In the genomic region with DNA sequence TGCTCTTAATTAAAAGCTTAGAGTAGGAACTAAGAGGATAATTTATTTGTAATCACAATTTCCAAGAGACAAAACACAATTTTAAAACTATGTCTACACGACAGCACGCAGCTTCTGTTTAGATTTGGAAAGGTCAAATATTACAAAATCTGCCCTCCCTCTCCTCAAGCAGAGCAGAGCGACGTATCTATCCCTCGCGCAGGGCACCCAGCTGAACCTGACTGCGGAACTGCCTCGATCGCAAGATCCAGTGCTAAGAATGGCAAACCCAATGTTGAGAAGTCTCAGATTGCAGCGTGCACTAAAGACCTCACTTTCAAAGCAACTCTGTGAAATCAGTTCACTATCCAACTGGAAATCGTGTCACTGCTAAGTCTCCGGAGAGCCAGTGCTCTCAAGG, we compare ENCODE assay signal across 7 mouse cellular contexts. TPM values are rescaled to one million over a fixed set of nuclear protein-coding genes. Genes with fewer than 3 reads are reported as not detected.
DNase-seq lines count a peak whose midpoint lies in the region; ATAC-seq and TF ChIP-seq lines count a peak whose summit lies in the region.

No protein-coding gene starts in this region.

- no peaks in the 10 kb centered on the region for H3K9me3 ChIP-seq in lung, embryonic 15.5 days
- H3K9me3 ChIP-seq in forebrain, embryonic 15.5 days: no peaks in the 10 kb centered on the region
- no peaks in the 10 kb centered on the region for H3K9me3 ChIP-seq in limb, embryonic 14.5 days (ENCODE audit: control insufficient read depth, low read length)
- H3K9me3 ChIP-seq in stomach, embryonic 14.5 days (ENCODE audit: control insufficient read depth, low read depth, low read length): no peaks in the 10 kb centered on the region

- peaks cover 32% of the 10 kb centered on the region for H3K4me1 ChIP-seq in lung, embryonic 15.5 days
- peaks cover 32% of the 10 kb centered on the region for H3K4me1 ChIP-seq in forebrain, embryonic 15.5 days
- peaks cover 23% of the 10 kb centered on the region for H3K4me1 ChIP-seq in limb, embryonic 14.5 days (ENCODE audit: control insufficient read depth, insufficient read depth, low read length)
- H3K4me1 ChIP-seq in stomach, embryonic 14.5 days (ENCODE audit: control insufficient read depth, insufficient read depth, low read length): peaks cover 20% of the 10 kb centered on the region

- H3K36me3 ChIP-seq in lung, embryonic 15.5 days: no peaks in the 10 kb centered on the region
- H3K36me3 ChIP-seq in forebrain, embryonic 15.5 days: no peaks in the 10 kb centered on the region
- H3K36me3 ChIP-seq in limb, embryonic 14.5 days (ENCODE audit: control insufficient read depth, insufficient read depth, low read length): no peaks in the 10 kb centered on the region
- H3K36me3 ChIP-seq in stomach, embryonic 14.5 days (ENCODE audit: control insufficient read depth, insufficient read depth, low read length): no peaks in the 10 kb centered on the region

- DNase-seq in lung, postnatal 36 days: no peak
- DNase-seq in limb, embryonic 14.5 days (ENCODE audit: low spot score): no peak
- no peak for DNase-seq in layer of hippocampus, adult 9-11 months
- no peak for DNase-seq in Muller cell, postnatal 12 days (ENCODE audit: inconsistent ontology term)

- H3K4me2 ChIP-seq in lung, embryonic 15.5 days: peak overlapping the region; percentile 88
- peak overlapping the region; percentile 78 for H3K4me2 ChIP-seq in forebrain, embryonic 15.5 days (replicated peaks)
- peak overlapping the region; percentile 90 for H3K4me2 ChIP-seq in limb, embryonic 14.5 days (replicated peaks; ENCODE audit: low read depth, low read length, severe bottlenecking)
- H3K4me2 ChIP-seq in stomach, embryonic 14.5 days (replicated peaks; ENCODE audit: low read depth, low read length): peak overlapping the region; percentile 86

- 20% methylated on average over 12 of the region's 12 CpGs for WGBS in lung, embryonic 15.5 days
- 76% methylated on average over 12 of the region's 12 CpGs for WGBS in forebrain, embryonic 15.5 days
- 71% methylated on average over 12 of the region's 12 CpGs for WGBS in limb, embryonic 14.5 days
- WGBS in stomach, embryonic 14.5 days: 44% methylated on average over 12 of the region's 12 CpGs

- no peaks in the 10 kb centered on the region for H3K27me3 ChIP-seq in lung, embryonic 15.5 days
- H3K27me3 ChIP-seq in forebrain, embryonic 15.5 days: no peaks in the 10 kb centered on the region
- H3K27me3 ChIP-seq in limb, embryonic 14.5 days (ENCODE audit: control insufficient read depth, insufficient read depth, low read length): no peaks in the 10 kb centered on the region
- H3K27me3 ChIP-seq in stomach, embryonic 14.5 days (ENCODE audit: control insufficient read depth, insufficient read depth, low read length): no peaks in the 10 kb centered on the region

- peak overlapping the region; percentile 78 for H3K4me3 ChIP-seq in lung, embryonic 15.5 days
- peak overlapping the region; percentile 100 for H3K4me3 ChIP-seq in forebrain, embryonic 15.5 days
- peak overlapping the region; percentile 97 for H3K4me3 ChIP-seq in limb, embryonic 14.5 days (replicated peaks; ENCODE audit: low read length)
- H3K4me3 ChIP-seq in stomach, embryonic 14.5 days (ENCODE audit: low read depth, low read length): peak overlapping the region; percentile 98

- H3K9ac ChIP-seq in lung, embryonic 15.5 days: peak overlapping the region; percentile 93
- H3K9ac ChIP-seq in forebrain, embryonic 15.5 days (replicated peaks): peak overlapping the region; percentile 94
- peak overlapping the region; percentile 86 for H3K9ac ChIP-seq in limb, embryonic 14.5 days (ENCODE audit: low read depth, low read length, severe bottlenecking)
- H3K9ac ChIP-seq in stomach, embryonic 14.5 days (replicated peaks; ENCODE audit: low read depth, low read length): no peak overlapping the region

- H3K27ac ChIP-seq in lung, embryonic 15.5 days: peak overlapping the region; percentile 93; the same call in 1 of the 2 replicates
- H3K27ac ChIP-seq in forebrain, embryonic 15.5 days (replicated peaks): no peak overlapping the region
- H3K27ac ChIP-seq in limb, embryonic 14.5 days (replicated peaks; ENCODE audit: low read depth, low read length): no peak overlapping the region
- no peak overlapping the region for H3K27ac ChIP-seq in stomach, embryonic 14.5 days (ENCODE audit: low read length)

- ATAC-seq in lung, embryonic 15.5 days (ENCODE audit: borderline replicate concordance, extremely low read depth, low FRiP score, low TSS enrichment): no peak
- ATAC-seq in forebrain, embryonic 15.5 days (replicated peaks): no peak
- ATAC-seq in limb, embryonic 14.5 days (ENCODE audit: low FRiP score, low read depth): no peak
- no peak for ATAC-seq in stomach, embryonic 14.5 days (ENCODE audit: insufficient number of reproducible peaks, insufficient read depth, low FRiP score, low read depth)

- TF ChIP-seq POLR2A in limb, embryonic 14.5 days (IDR thresholded peaks at IDR 0.05; ENCODE audit: borderline replicate concordance, extremely low read depth, insufficient read depth, insufficient read length): no peak

RNA-seq across cellular contexts. Expression of a gene that starts 2.0 kb away (rescaled TPM):
- polyA plus RNA-seq in lung, embryonic 15.5 days (2015; fragmentation: Nextera tagmentation; extraction: Ambion mirVana): 31.8 and 32.2 TPM in 2 replicates
- polyA plus RNA-seq in forebrain, embryonic 15.5 days (2015; fragmentation: Nextera tagmentation; extraction: Ambion mirVana): 33.9 and 35.5 TPM in 2 replicates
- 163 and 215 TPM in 2 replicates for polyA plus RNA-seq in limb, embryonic 14.5 days (2012; rRNA removed)
- 37.0 and 39.7 TPM in 2 replicates for polyA plus RNA-seq in limb, embryonic 14.5 days (2014; fragmentation: Nextera tagmentation; extraction: Ambion mirVana)
- 44.1 and 44.9 TPM in 2 replicates for polyA plus RNA-seq in stomach, embryonic 14.5 days (2014; fragmentation: Nextera tagmentation; extraction: Ambion mirVana)

RNA-seq across cellular contexts. Expression of a gene that starts 31.1 kb away (rescaled TPM):
- 0.50 and 0.93 TPM in 2 replicates for polyA plus RNA-seq in lung, embryonic 15.5 days (2015; fragmentation: Nextera tagmentation; extraction: Ambion mirVana)
- 1.6 and 2.2 TPM in 2 replicates for polyA plus RNA-seq in forebrain, embryonic 15.5 days (2015; fragmentation: Nextera tagmentation; extraction: Ambion mirVana)
- 11.0 and 17.2 TPM in 2 replicates for polyA plus RNA-seq in limb, embryonic 14.5 days (2012; rRNA removed)
- 19.2 and 22.3 TPM in 2 replicates for polyA plus RNA-seq in limb, embryonic 14.5 days (2014; fragmentation: Nextera tagmentation; extraction: Ambion mirVana)
- polyA plus RNA-seq in stomach, embryonic 14.5 days (2014; fragmentation: Nextera tagmentation; extraction: Ambion mirVana): 0.93 and 1.5 TPM in 2 replicates

RNA-seq across cellular contexts. Expression of a gene that starts 41.3 kb away (rescaled TPM):
- 11.7 and 13.5 TPM in 2 replicates for polyA plus RNA-seq in lung, embryonic 15.5 days (2015; fragmentation: Nextera tagmentation; extraction: Ambion mirVana)
- polyA plus RNA-seq in forebrain, embryonic 15.5 days (2015; fragmentation: Nextera tagmentation; extraction: Ambion mirVana): 1.7 and 2.0 TPM in 2 replicates
- polyA plus RNA-seq in limb, embryonic 14.5 days (2012; rRNA removed): 11.7 and 14.9 TPM in 2 replicates
- 7.4 and 7.7 TPM in 2 replicates for polyA plus RNA-seq in limb, embryonic 14.5 days (2014; fragmentation: Nextera tagmentation; extraction: Ambion mirVana)
- 5.7 and 6.8 TPM in 2 replicates for polyA plus RNA-seq in stomach, embryonic 14.5 days (2014; fragmentation: Nextera tagmentation; extraction: Ambion mirVana)
